Mouse (Mus musculus) midbrain, embryonic 14.5 days (tissue): ENCODE results near the gene Cxcl14. TPM values are rescaled to one million over a fixed set of nuclear protein-coding genes. Genes with fewer than 3 reads are reported as not detected.

Source experiments
- ATAC-seq: fragments of 200-750 bp; cut with Nextera tagmentation; 2 replicates; pipeline ENCODE4 v1.8.0; 2017; ENCODE audit warnings: moderate number of reproducible peaks, moderate library complexity; ENCODE audit not compliant: low FRiP score, low TSS enrichment
- DNase-seq: peaks from one replicate; pipeline ENCODE4 v3.0.0-alpha.2; 2015
- H3K27ac ChIP-seq: fragments of 300-500 bp; sonication (generic); replicated peaks from 2 replicates; pipeline ENCODE4 v1.5.1; 2014; ENCODE audit warnings: mild to moderate bottlenecking, low read depth, low read length, moderate library complexity
- H3K27me3 ChIP-seq: fragments of 300-500 bp; sonication (generic); 2 replicates; pipeline ENCODE4 v1.6.1; 2014; ENCODE audit warnings: low read length, control low read depth, mixed read lengths; ENCODE audit not compliant: control insufficient read depth, insufficient read depth
- H3K36me3 ChIP-seq: fragments of 300-500 bp; sonication (generic); 2 replicates; pipeline ENCODE4 v1.6.1; 2014; ENCODE audit warnings: low read length, control low read depth; ENCODE audit not compliant: control insufficient read depth, insufficient read depth
- H3K4me1 ChIP-seq: fragments of 300-500 bp; sonication (generic); 2 replicates; pipeline ENCODE4 v1.6.1; 2014; ENCODE audit warnings: mild to moderate bottlenecking, antibody characterized with exemption, low read length, control low read depth; ENCODE audit not compliant: control insufficient read depth, insufficient read depth
- H3K4me2 ChIP-seq: fragments of 300-500 bp; sonication (generic); 2 replicates; pipeline ENCODE4 v1.6.1; 2014; ENCODE audit warnings: mild to moderate bottlenecking, low read length, moderate library complexity
- H3K4me3 ChIP-seq: fragments of 300-500 bp; sonication (generic); replicated peaks from 2 replicates; pipeline ENCODE4 v1.5.1; 2014; ENCODE audit warnings: low read depth, low read length
- H3K9ac ChIP-seq: fragments of 300-500 bp; sonication (generic); replicated peaks from 2 replicates; pipeline ENCODE4 v1.6.1; 2014; ENCODE audit warnings: mild to moderate bottlenecking, low read length, moderate library complexity
- H3K9me3 ChIP-seq: fragments of 300-500 bp; sonication (generic); 2 replicates; pipeline ENCODE4 v1.6.1; 2016; ENCODE audit warnings: low read length, control low read depth, mixed read lengths; ENCODE audit not compliant: control insufficient read depth
- WGBS: fragments of 180-500 bp; shearing (Covaris S2); extraction: QIAGEN DNeasy Blood & Tissue Kit; methylation state at CpG from one replicate; pipeline ENCODE4 v1.1.7; 2014; 5-methylcytosine and 5-hydroxymethylcytosine counted together
- polyA plus RNA-seq: library from polyadenylated mRNA; unstranded; fragments of >200 nt; fragmentation: Nextera tagmentation; extraction: Ambion mirVana; gene quantifications from 2 replicates; pipeline ENCODE4 v1.2.1, GENCODE M21; 2014

The Cxcl14 gene
- polyA plus RNA-seq, 1 experiment from 2014 or later: 11.2 TPM

DNA sequence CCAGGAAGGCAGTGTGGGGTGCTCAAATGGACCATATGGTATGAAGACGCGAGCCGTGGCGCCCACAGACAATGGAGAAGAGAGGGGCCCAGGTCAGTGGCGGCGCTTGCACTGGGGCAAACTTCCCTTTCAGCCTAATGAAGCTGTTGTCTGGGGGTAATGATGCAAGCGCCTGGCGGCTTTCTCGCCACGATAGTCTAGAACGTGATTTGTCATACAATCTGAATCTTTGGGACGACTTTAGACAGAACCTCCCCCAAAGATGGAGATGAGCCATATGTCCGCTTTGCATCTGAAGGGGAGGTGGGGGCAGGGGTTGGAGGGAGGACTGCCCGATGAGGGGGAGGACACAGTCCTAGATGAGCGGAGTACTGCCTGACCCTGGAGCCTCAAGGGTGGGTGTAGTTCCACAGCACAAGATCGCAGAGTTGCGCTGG is 36.0 kb downstream of the Cxcl14 start:
- peaks cover 61% of the 10 kb centered on the region for H3K27me3 ChIP-seq
- H3K4me1 ChIP-seq: peaks cover 24% of the 10 kb centered on the region
- no peak overlapping the region for H3K9ac ChIP-seq
- H3K4me2 ChIP-seq: peak overlapping the region; percentile 2; the same call in 1 of the 2 replicates
- H3K4me3 ChIP-seq: no peak overlapping the region
- no peaks in the 10 kb centered on the region for H3K36me3 ChIP-seq
- no peak overlapping the region for H3K27ac ChIP-seq
- DNase-seq (no peak), ATAC-seq (no peak)
- no peaks in the 10 kb centered on the region for H3K9me3 ChIP-seq
- WGBS: under 1% methylated on average over 17 of the region's 17 CpGs

DNA sequence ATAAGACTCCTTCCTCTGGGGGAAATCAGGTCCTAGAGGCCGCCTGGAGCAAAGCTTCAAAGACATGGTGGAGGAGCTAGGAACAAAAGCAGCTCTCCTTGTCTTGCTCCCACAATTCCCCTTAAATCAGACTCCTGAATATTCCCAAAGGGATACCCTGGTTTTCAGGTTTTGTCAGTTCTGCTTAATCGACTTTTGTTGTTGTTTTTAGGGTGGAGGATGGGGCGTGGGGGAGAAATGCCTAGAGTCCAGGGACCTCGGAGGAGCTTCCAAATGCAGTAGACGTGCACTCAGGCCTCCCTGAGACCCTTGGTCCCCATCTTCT is 36.5 kb downstream of the Cxcl14 start:
- Histone ChIP-seq H3K4me2 (peak overlapping the region; percentile 2; the same call in 1 of the 2 replicates), H3K27ac (no peak overlapping the region), H3K4me3 (no peak overlapping the region), H3K4me1 (peaks cover 27% of the 10 kb centered on the region), H3K9ac (no peak overlapping the region), H3K27me3 (peaks cover 62% of the 10 kb centered on the region), H3K9me3 (no peaks in the 10 kb centered on the region), H3K36me3 (no peaks in the 10 kb centered on the region)
- 1% methylated on average over 5 of the region's 5 CpGs for WGBS
- ATAC-seq: no peak
- DNase-seq: peak; percentile 69

DNA sequence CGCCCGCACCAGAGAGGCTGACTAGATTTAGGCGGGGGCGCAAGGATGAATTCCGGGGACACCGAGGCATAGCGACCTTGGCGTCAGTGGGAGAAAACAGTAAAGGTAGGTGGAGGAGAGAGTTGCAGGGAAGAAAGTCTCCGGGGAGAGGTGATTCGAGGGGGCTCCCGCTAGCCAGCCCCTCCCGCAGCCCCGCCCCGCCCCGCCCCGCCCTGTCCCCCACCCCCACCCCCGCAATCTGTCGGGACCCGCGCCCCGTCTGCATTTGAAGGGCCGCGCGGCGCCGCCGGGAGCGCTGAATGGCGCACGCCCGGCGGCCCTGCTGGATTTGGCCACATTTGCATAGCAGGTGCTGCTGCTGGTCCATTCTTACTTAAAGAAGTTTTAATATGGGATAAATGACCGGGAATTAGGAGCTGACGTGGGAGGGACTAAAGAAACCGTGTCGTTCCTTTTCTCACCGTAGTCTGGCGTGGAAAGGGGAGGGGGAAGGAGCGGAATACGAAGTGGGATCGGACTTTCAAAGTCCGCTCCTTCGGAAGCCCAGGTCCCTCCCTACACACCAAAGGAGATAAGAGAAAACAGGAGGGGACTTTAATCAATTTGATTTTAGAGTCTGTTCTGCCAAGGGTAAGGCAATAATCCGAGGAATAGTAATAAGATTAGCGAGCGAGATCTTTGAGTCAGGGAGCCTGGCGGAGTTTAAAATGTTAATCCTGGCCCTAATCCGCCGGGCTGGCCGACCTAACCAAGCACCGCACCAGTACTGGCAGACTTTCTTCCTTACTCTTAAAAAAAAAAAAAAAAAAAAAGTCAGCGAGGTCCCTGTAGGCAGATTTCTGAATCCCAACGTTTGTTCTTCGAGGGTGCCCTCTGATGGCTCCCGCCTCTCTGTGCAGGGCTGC is 37.1 kb downstream of the Cxcl14 start:
- H3K36me3 ChIP-seq: no peaks in the 10 kb centered on the region
- WGBS: under 1% methylated on average over 55 of the region's 55 CpGs
- H3K9me3 ChIP-seq: no peaks in the 10 kb centered on the region
- DNase-seq (peak; percentile 70), ATAC-seq (peak; percentile 47; the same call in 1 of the 2 replicates)
- H3K9ac ChIP-seq: peak overlapping the region; percentile 26; the same call in 1 of the 2 replicates
- peaks cover 68% of the 10 kb centered on the region for H3K27me3 ChIP-seq
- peak overlapping the region; percentile 55 for H3K27ac ChIP-seq
- H3K4me3 ChIP-seq: peak overlapping the region; percentile 30
- H3K4me1 ChIP-seq: peaks cover 27% of the 10 kb centered on the region
- H3K4me2 ChIP-seq: peak overlapping the region; percentile 62

DNA sequence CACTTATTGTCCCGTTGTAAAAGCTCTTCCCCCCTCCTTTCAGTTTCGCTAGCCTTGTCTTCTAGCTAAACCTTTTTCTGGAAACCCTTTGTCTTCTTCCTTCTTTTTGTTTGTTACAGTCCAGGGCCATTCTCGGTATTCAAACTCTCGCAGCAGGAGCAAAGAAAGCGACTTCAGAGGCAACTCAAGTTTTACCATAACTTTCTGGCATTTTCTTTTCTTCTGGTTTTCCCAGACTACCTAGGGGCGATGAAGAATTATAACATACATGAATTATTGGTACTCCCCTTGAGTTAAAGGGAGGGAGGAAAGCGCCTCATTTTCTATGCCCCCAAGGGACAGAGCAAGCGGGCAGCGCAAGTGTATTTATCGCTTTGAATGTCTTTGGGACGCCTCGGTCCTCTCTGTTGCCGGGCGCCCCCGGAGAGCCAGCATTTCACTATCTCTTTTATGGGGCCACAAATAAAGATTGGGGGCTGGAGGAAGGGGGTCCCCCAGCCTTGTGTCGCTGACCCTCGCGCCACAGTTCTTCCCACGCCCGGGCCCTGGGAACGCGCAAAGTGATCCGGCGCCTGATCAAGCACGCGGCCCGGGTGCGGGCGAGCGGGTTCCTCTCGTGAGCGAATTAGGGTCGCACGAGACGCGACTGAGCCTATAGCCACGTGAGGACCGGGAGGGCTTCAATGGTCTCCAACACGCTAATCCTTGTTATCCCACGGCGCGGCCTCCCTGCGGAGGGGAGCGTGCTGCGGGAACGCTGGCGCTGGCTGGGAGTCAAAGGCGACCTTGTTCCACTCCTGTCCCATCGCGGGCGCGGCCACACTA is 37.9 kb downstream of the Cxcl14 start:
- peak overlapping the region; percentile 55 for H3K27ac ChIP-seq
- WGBS: under 1% methylated on average over 52 of the region's 52 CpGs
- H3K4me3 ChIP-seq: peak overlapping the region; percentile 30
- H3K4me1 ChIP-seq: peaks cover 27% of the 10 kb centered on the region
- H3K36me3 ChIP-seq: no peaks in the 10 kb centered on the region
- H3K27me3 ChIP-seq: peaks cover 70% of the 10 kb centered on the region
- H3K4me2 ChIP-seq: peak overlapping the region; percentile 62
- peak; percentile 79 for DNase-seq
- H3K9me3 ChIP-seq: no peaks in the 10 kb centered on the region
- H3K9ac ChIP-seq: peak overlapping the region; percentile 26; the same call in 1 of the 2 replicates
- peak; percentile 62; the same call in 1 of the 2 replicates for ATAC-seq

DNA sequence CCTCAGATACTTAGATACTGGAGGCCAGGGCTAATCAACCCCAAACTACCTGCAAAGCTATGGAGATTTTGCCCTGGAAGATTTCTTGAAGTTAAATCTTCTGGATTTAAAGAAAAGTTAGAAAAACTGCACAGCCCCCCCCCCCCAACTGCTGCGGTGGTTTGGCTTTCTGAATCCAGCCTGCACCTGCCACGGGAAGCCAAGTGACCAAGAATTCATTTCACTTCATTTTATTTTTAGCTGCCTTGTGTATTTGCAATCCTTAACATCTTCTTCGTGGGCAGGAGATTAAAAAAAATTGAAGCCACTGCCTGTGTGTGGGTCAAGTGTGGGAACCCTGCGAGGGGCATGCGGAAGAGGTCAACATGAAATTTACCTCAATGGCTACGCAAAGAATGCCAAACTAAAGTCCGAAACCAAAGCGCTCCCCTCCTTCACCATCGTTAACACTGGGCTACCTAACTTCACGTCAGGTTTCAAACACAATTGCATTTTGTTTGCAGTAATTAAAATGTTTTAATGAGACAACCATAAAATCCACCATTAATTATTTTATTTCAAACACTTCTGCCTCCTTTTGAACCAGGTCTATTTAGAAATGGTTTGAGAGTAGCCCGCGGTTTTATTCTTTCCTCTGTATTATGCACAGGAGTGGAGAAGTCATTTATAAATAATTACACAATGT is 38.7 kb downstream of the Cxcl14 start:
- Histone ChIP-seq H3K27me3 (peaks cover 70% of the 10 kb centered on the region), H3K4me2 (peak overlapping the region; percentile 62; the same call in 1 of the 2 replicates), H3K9me3 (no peaks in the 10 kb centered on the region), H3K9ac (no peak overlapping the region), H3K4me3 (no peak overlapping the region), H3K4me1 (peaks cover 32% of the 10 kb centered on the region), H3K27ac (no peak overlapping the region), H3K36me3 (no peaks in the 10 kb centered on the region)
- WGBS: 3% methylated on average over 12 of the region's 12 CpGs
- no peak for DNase-seq
- no peak for ATAC-seq

DNA sequence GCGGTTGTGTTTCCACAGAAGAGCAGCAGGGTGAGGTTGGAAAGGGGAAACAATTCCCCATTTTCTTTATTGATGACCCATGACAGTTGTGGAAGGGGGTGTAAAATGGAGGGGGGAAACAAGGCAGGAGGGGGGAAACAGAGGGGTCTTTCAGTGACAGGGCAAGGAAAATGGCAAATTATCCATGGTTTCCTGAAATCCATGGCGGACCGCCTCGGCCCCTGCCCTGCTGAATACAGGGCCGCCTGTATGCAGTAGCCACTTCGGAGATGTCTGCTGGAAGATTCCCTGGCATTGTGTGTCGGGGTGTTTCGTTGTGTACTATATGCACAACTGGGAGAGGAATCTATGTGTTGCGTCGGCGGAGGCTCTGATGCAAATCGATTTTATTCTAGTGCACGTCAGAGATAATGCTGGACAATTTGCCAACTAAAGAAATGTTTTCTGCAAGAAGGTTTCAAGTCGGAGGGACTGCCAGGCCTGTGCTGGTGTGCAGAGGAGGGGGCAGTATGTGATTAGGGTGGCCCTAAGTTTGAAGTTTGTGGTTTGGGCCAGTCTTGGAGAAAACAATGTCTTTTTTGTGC is 39.5 kb downstream of the Cxcl14 start:
- Histone ChIP-seq H3K4me2 (no peak overlapping the region; the same call in 1 of the 2 replicates), H3K4me1 (peaks cover 36% of the 10 kb centered on the region), H3K36me3 (no peaks in the 10 kb centered on the region), H3K4me3 (no peak overlapping the region), H3K9me3 (no peaks in the 10 kb centered on the region), H3K27me3 (peaks cover 72% of the 10 kb centered on the region), H3K27ac (no peak overlapping the region), H3K9ac (no peak overlapping the region)
- no peak for DNase-seq
- 3% methylated on average over 14 of the region's 14 CpGs for WGBS
- ATAC-seq: no peak

DNA sequence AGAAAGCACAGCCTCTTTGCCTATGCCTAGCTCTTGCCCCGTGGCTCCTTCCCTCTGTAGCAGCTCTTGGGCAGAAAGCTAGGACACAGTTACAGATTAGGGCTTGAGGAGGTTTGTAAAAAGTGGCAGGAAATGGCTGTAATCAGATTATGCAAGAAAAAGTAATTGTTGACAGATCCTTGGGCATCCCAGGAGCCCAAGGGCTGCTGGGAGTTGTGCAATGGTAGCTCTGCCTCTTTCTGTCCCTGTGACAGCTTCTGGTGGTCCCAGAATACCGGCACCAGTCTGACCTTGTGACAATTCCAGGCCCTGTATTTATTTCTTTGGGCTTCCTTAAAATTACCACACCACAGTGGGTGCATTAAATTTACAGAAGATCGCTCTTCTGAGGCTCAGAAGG is 43.0 kb downstream of the Cxcl14 start:
- peaks cover 47% of the 10 kb centered on the region for H3K4me1 ChIP-seq
- WGBS: 17% methylated on average over 3 of the region's 3 CpGs
- H3K27ac ChIP-seq: no peak overlapping the region
- H3K9me3 ChIP-seq: no peaks in the 10 kb centered on the region
- peaks cover 88% of the 10 kb centered on the region for H3K27me3 ChIP-seq
- DNase-seq (no peak), ATAC-seq (no peak)
- H3K36me3 ChIP-seq: no peaks in the 10 kb centered on the region
- H3K9ac ChIP-seq: no peak overlapping the region
- no peak overlapping the region for H3K4me3 ChIP-seq
- no peak overlapping the region for H3K4me2 ChIP-seq

DNA sequence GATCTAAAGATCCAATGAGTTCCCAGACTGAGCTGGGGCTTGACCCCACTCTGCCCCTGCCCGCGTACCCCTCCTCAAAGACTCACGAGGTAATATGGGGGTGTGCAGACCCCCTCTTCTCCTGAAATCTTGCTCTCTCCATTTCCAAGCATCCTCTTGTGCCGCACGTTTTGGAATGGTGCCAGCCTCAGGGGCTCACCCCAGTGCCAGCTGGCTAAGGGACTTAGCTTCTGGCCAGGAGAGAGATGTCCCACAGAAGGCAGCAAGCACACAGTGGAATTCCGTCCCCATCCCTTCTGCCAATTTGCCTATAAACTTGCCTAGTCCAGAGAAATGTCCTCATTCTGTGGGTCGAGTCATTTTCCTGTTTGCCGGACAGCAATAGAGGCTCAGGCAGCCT is 43.6 kb downstream of the Cxcl14 start:
- H3K27me3 ChIP-seq: peaks cover 94% of the 10 kb centered on the region
- DNase-seq (peak; percentile 66), ATAC-seq (no peak)
- H3K9ac ChIP-seq: no peak overlapping the region
- peaks cover 42% of the 10 kb centered on the region for H3K4me1 ChIP-seq
- H3K36me3 ChIP-seq: no peaks in the 10 kb centered on the region
- peak overlapping the region; percentile 34 for H3K4me3 ChIP-seq
- H3K4me2 ChIP-seq: peak overlapping the region; percentile 61
- H3K9me3 ChIP-seq: no peaks in the 10 kb centered on the region
- 7% methylated on average over 8 of the region's 8 CpGs for WGBS
- no peak overlapping the region for H3K27ac ChIP-seq
